Mouse (Mus musculus) kidney, embryonic 15.5 days (tissue): ENCODE results near the gene 1700025G04Rik. TPM values are rescaled to one million over a fixed set of nuclear protein-coding genes. Genes with fewer than 3 reads are reported as not detected.

ENCODE experiments used
- ATAC-seq: fragments of 200-750 bp; cut with Nextera tagmentation; replicated peaks from 2 replicates; pipeline ENCODE4 v1.8.0; 2017; ENCODE audit warnings: moderate TSS enrichment; ENCODE audit not compliant: low FRiP score
- H3K27ac ChIP-seq: fragments of 300-500 bp; sonication (generic); 2 replicates; pipeline ENCODE4 v1.5.1; 2015; ENCODE audit warnings: mild to moderate bottlenecking, inconsistent platforms
- H3K27me3 ChIP-seq: fragments of 300-500 bp; sonication (generic); 2 replicates; pipeline ENCODE4 v1.6.1; 2015; ENCODE audit warnings: inconsistent platforms
- H3K36me3 ChIP-seq: fragments of 300-500 bp; sonication (generic); 2 replicates; pipeline ENCODE4 v1.6.1; 2015; ENCODE audit warnings: inconsistent platforms
- H3K4me1 ChIP-seq: fragments of 300-500 bp; sonication (generic); 2 replicates; pipeline ENCODE4 v1.6.1; 2015; ENCODE audit warnings: inconsistent platforms
- H3K4me2 ChIP-seq: fragments of 300-500 bp; sonication (generic); 2 replicates; pipeline ENCODE4 v1.6.1; 2015; ENCODE audit warnings: moderate library complexity, mild to moderate bottlenecking, inconsistent platforms
- H3K4me3 ChIP-seq: fragments of 300-500 bp; sonication (generic); replicated peaks from 2 replicates; pipeline ENCODE4 v1.5.1; 2015; ENCODE audit warnings: mild to moderate bottlenecking, inconsistent platforms
- H3K9ac ChIP-seq: fragments of 300-500 bp; sonication (generic); 2 replicates; pipeline ENCODE4 v1.6.1; 2015; ENCODE audit warnings: mild to moderate bottlenecking, inconsistent platforms
- H3K9me3 ChIP-seq: fragments of 300-500 bp; sonication (generic); replicated peaks from 2 replicates; pipeline ENCODE4 v1.6.1; 2016; ENCODE audit warnings: inconsistent platforms
- WGBS: fragments of 180-500 bp; shearing (Covaris S2); methylation state at CpG from one replicate; pipeline ENCODE4 v1.1.7; 2015; ENCODE audit warnings: mixed read lengths; 5-methylcytosine and 5-hydroxymethylcytosine counted together
- polyA plus RNA-seq: library from polyadenylated mRNA; unstranded; fragments of >200 nt; fragmentation: Nextera tagmentation; extraction: Ambion mirVana; gene quantifications from 2 replicates; pipeline ENCODE4 v1.2.1, GENCODE M21; 2015

The 1700025G04Rik gene
- polyA plus RNA-seq, 1 experiment from 2014 or later = 17.2 TPM

GRCm38 (mm10) chr1:151968126-151968525 lies 121.8 kb downstream of the 1700025G04Rik start:
- WGBS = 81% methylated on average over 5 of the region's 5 CpGs
- H3K4me3 ChIP-seq = no peak overlapping the region
- no peak overlapping the region for H3K4me2 ChIP-seq
- peaks cover 10% of the 10 kb centered on the region; the same call in 1 of the 2 replicates for H3K4me1 ChIP-seq
- H3K27ac ChIP-seq = no peak overlapping the region
- no peaks in the 10 kb centered on the region for H3K9me3 ChIP-seq
- no peak for ATAC-seq
- H3K9ac ChIP-seq = no peak overlapping the region
- no peaks in the 10 kb centered on the region for H3K36me3 ChIP-seq
- H3K27me3 ChIP-seq = no peaks in the 10 kb centered on the region

GRCm38 (mm10) chr1:151964811-151965210 lies 125.1 kb downstream of the 1700025G04Rik start:
- Histone ChIP-seq H3K27ac (no peak overlapping the region), H3K4me1 (peaks cover 19% of the 10 kb centered on the region), H3K4me2 (no peak overlapping the region), H3K4me3 (no peak overlapping the region), H3K9ac (no peak overlapping the region), H3K9me3 (no peaks in the 10 kb centered on the region), H3K27me3 (no peaks in the 10 kb centered on the region), H3K36me3 (no peaks in the 10 kb centered on the region)
- WGBS = 94% methylated on average over 2 of the region's 2 CpGs
- no peak for ATAC-seq

GRCm38 (mm10) chr1:151963248-151963647 lies 126.7 kb downstream of the 1700025G04Rik start:
- ATAC-seq = no peak
- Histone ChIP-seq H3K9ac (no peak overlapping the region), H3K27ac (no peak overlapping the region), H3K4me3 (no peak overlapping the region), H3K9me3 (no peaks in the 10 kb centered on the region), H3K27me3 (no peaks in the 10 kb centered on the region), H3K36me3 (no peaks in the 10 kb centered on the region), H3K4me2 (no peak overlapping the region), H3K4me1 (peaks cover 19% of the 10 kb centered on the region)
- 52% methylated on average over 7 of the region's 7 CpGs for WGBS

GRCm38 (mm10) chr1:151962078-151962477 lies 127.8 kb downstream of the 1700025G04Rik start:
- H3K4me2 ChIP-seq = no peak overlapping the region
- H3K4me1 ChIP-seq = peaks cover 15% of the 10 kb centered on the region
- WGBS = 26% methylated on average over 6 of the region's 6 CpGs
- no peaks in the 10 kb centered on the region for H3K9me3 ChIP-seq
- peak; percentile 65; the same call in 1 of the 2 replicates for ATAC-seq
- no peaks in the 10 kb centered on the region for H3K27me3 ChIP-seq
- H3K27ac ChIP-seq = no peak overlapping the region
- no peak overlapping the region for H3K9ac ChIP-seq
- H3K4me3 ChIP-seq = no peak overlapping the region
- no peaks in the 10 kb centered on the region for H3K36me3 ChIP-seq

GRCm38 (mm10) chr1:151961204-151961603 lies 128.7 kb downstream of the 1700025G04Rik start:
- Histone ChIP-seq H3K4me3 (no peak overlapping the region), H3K36me3 (no peaks in the 10 kb centered on the region), H3K27ac (no peak overlapping the region), H3K9ac (no peak overlapping the region), H3K27me3 (no peaks in the 10 kb centered on the region), H3K4me2 (no peak overlapping the region), H3K4me1 (peaks cover 12% of the 10 kb centered on the region), H3K9me3 (no peaks in the 10 kb centered on the region)
- ATAC-seq = no peak
- 60% methylated on average over 10 of the region's 10 CpGs for WGBS

- WGBS = 65% methylated on average over 3 of the region's 3 CpGs
- no peak overlapping the region for H3K4me3 ChIP-seq
- no peak overlapping the region for H3K27ac ChIP-seq
- no peak overlapping the region for H3K9ac ChIP-seq
- no peaks in the 10 kb centered on the region for H3K27me3 ChIP-seq
- H3K36me3 ChIP-seq = no peaks in the 10 kb centered on the region
- no peak for ATAC-seq
- peaks cover 19% of the 10 kb centered on the region for H3K4me1 ChIP-seq
- H3K4me2 ChIP-seq = no peak overlapping the region
- no peaks in the 10 kb centered on the region for H3K9me3 ChIP-seq
These were observed 130.9 kb downstream of the 1700025G04Rik start for GRCm38 (mm10) chr1:151959010-151959409.

GRCm38 (mm10) chr1:151958442-151958841 lies 131.5 kb downstream of the 1700025G04Rik start:
- Histone ChIP-seq H3K4me3 (no peak overlapping the region), H3K27ac (no peak overlapping the region), H3K4me2 (no peak overlapping the region), H3K9me3 (no peaks in the 10 kb centered on the region), H3K4me1 (peaks cover 20% of the 10 kb centered on the region), H3K9ac (no peak overlapping the region), H3K27me3 (no peaks in the 10 kb centered on the region), H3K36me3 (no peaks in the 10 kb centered on the region)
- 78% methylated on average over 3 of the region's 3 CpGs for WGBS
- ATAC-seq = no peak

- Histone ChIP-seq H3K4me1 (peaks cover 27% of the 10 kb centered on the region), H3K36me3 (no peaks in the 10 kb centered on the region), H3K9ac (no peak overlapping the region), H3K27me3 (no peaks in the 10 kb centered on the region), H3K9me3 (no peaks in the 10 kb centered on the region), H3K4me2 (no peak overlapping the region), H3K4me3 (no peak overlapping the region), H3K27ac (no peak overlapping the region)
- no peak for ATAC-seq
- WGBS = 41% methylated on average over 7 of the region's 7 CpGs
These were observed 132.3 kb downstream of the 1700025G04Rik start for GRCm38 (mm10) chr1:151957669-151958068.

GRCm38 (mm10) chr1:151955866-151956265 lies 134.1 kb downstream of the 1700025G04Rik start:
- no peak for ATAC-seq
- Histone ChIP-seq H3K9me3 (no peaks in the 10 kb centered on the region), H3K4me1 (peaks cover 17% of the 10 kb centered on the region), H3K9ac (no peak overlapping the region), H3K4me3 (no peak overlapping the region), H3K4me2 (no peak overlapping the region), H3K27ac (no peak overlapping the region), H3K27me3 (no peaks in the 10 kb centered on the region), H3K36me3 (no peaks in the 10 kb centered on the region)
- 46% methylated on average over 5 of the region's 5 CpGs for WGBS

- peaks cover 22% of the 10 kb centered on the region for H3K4me1 ChIP-seq
- no peak overlapping the region for H3K4me3 ChIP-seq
- H3K4me2 ChIP-seq = no peak overlapping the region
- no peak for ATAC-seq
- H3K9ac ChIP-seq = no peak overlapping the region
- H3K27me3 ChIP-seq = no peaks in the 10 kb centered on the region
- H3K9me3 ChIP-seq = no peaks in the 10 kb centered on the region
- H3K27ac ChIP-seq = no peak overlapping the region
- WGBS = 45% methylated on average over 7 of the region's 7 CpGs
- no peaks in the 10 kb centered on the region for H3K36me3 ChIP-seq
These were observed 136.4 kb downstream of the 1700025G04Rik start for GRCm38 (mm10) chr1:151953563-151953962.

GRCm38 (mm10) chr1:151948065-151948464 lies 141.9 kb downstream of the 1700025G04Rik start:
- ATAC-seq = no peak
- no peak overlapping the region for H3K9ac ChIP-seq
- no peaks in the 10 kb centered on the region for H3K36me3 ChIP-seq
- 58% methylated on average over 3 of the region's 3 CpGs for WGBS
- no peak overlapping the region for H3K4me3 ChIP-seq
- no peaks in the 10 kb centered on the region for H3K9me3 ChIP-seq
- 0 out of 2 replicates have a peak overlapping the region, but pooled peaks have one; percentile 7 for H3K27ac ChIP-seq
- H3K4me2 ChIP-seq = no peak overlapping the region
- H3K4me1 ChIP-seq = peaks cover 48% of the 10 kb centered on the region
- H3K27me3 ChIP-seq = no peaks in the 10 kb centered on the region

GRCm38 (mm10) chr1:151947571-151947970 lies 142.4 kb downstream of the 1700025G04Rik start:
- ATAC-seq = no peak
- H3K4me1 ChIP-seq = peaks cover 44% of the 10 kb centered on the region
- 38% methylated on average over 4 of the region's 4 CpGs for WGBS
- H3K9me3 ChIP-seq = no peaks in the 10 kb centered on the region
- no peak overlapping the region for H3K9ac ChIP-seq
- 0 out of 2 replicates have a peak overlapping the region, but pooled peaks have one; percentile 10 for H3K4me3 ChIP-seq
- no peak overlapping the region for H3K27ac ChIP-seq
- no peaks in the 10 kb centered on the region for H3K27me3 ChIP-seq
- no peaks in the 10 kb centered on the region for H3K36me3 ChIP-seq
- peak overlapping the region; percentile 10; the same call in 1 of the 2 replicates for H3K4me2 ChIP-seq
